Mouse (Mus musculus): ENCODE data around the gene Tlr12.

DNA sequence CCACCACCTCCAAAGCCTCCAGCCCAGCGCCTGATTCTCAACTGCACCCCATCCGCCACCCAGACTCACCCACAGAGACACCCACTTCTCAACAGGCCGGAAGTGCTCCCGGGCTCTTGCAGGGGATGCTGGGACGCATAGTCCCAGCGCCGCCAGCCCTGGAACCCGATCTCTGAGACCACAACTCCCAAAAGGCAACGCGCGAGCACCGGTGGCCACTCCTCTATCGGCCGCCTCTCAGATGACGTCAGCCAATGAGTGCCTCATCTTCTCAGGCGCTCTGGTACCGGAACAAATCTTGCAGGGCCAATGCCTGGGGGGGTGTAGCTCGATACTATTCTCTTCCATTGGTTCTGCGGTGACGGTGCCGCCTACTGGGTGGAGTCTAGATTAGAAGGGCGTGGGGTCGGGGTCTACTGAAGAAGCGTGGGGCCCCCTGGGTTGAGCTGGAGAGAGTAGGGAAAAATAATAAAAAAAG is 8.5 kb downstream of the Tlr12 start, which contains the start of gene Zscan20:
- TF ChIP-seq CTCF (conservative IDR thresholded peaks at IDR 0.05; ENCODE audit: insufficient read depth, insufficient read length, low read depth, low read length) = no peak
- no peak for TF ChIP-seq POLR2A (IDR thresholded peaks at IDR 0.05; ENCODE audit: low read depth, low read length)
